Mouse (Mus musculus): ENCODE measurements around the gene Kcnj10. TPM values are rescaled to one million over a fixed set of nuclear protein-coding genes. Genes with fewer than 3 reads are reported as not detected.

Gene Kcnj10
- total RNA-seq (2022) = 100 to 1,000 TPM in 3 of 4 experiments, 10 to 100 TPM in 1; 98.2 to 130 (median 113) TPM

GRCm38 (mm10) chr1:172340729-172341321 is at the start of gene Kcnj10:
TSS of gene Kcnj10 (plus strand) at chr1:172341210.
- peak in 1 of 2 experiments; percentile 86 for DNase-seq (ENCODE audit: low spot score in 2 of 2)

DNA sequence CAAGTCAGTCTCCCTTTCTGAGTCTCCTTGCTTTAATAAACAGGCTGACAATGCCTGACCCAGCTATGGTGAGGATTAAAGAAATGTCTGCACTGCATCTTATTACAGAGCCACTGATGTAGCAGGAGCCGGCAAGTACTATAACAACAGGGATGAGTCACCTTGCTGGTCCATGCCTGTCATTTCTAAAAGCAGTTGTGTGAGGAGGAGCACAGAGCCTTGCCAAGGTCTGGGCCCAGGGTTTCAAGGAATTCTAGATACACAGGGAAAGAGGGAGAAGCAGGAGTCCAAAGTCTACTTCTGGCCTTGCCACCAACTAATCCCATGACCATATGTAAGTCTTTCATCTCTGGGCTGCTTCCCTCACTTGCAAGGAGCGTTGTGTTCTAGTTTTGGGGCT is 48.1 kb upstream of the Kcnj10 start:
- DNase-seq (ENCODE audit: low spot score in 2 of 2) = peak in 1 of 2 experiments; percentile 67

DNA sequence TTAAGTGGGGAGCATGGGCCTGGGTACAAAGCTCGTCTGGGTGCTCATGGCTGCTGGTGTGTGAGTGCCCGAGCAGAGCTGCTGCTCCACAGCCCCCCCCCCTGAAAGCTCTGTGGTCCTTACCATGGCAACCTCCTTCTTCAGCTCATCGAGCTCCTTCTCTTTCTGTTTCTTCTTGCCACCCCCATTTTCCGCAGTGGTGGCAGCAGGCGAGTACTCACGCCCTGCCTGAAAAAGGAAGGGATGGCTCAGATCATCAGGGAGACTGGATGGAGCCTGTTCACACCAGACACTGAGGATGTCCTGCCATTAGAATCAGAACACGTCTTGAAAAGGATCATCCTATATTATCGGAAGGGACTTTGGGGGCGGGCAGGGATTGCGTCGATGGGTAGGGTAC is 47.6 kb upstream of the Kcnj10 start:
- no peak for DNase-seq (ENCODE audit: low spot score in 2 of 2)

GRCm38 (mm10) chr1:172295751-172296197 is 45.2 kb upstream of the Kcnj10 start:
- no peak for DNase-seq (ENCODE audit: low spot score in 2 of 2)

DNA sequence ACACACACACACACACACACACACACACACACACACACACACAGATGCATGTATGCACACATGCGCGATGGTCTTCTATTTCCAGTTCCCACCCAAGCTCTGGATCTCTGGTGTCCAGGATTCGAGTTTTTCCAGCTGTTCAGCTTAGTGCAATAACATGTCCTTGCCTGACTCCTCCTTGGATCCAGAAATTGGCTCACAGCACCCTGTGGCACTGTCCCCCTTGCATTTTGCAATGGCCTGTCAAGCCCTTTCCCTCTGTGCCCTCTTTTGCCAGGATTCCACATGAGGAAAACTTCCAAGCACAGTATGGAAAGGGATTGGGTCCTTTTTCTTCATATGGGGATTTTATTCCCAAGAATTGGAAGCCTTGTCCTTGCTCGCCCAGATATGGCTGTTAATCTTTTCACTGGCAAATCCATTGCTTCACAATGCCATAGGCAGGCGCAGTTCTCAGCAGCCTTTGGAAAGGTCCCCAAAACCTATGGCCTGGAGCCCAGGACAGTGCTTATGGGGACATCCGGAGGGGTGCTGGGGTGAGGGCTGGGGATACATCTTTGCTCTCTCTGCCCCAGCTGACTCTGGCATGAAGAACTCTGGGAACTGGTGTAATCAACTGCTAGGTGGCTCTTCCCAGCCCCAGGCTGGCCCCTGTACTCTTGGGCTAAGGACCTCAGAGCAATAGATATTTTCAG is 44.0 kb upstream of the Kcnj10 start:
- DNase-seq (ENCODE audit: low spot score in 2 of 2) = no peak

GRCm38 (mm10) chr1:172297611-172298537 is 43.1 kb upstream of the Kcnj10 start, which contains the start of gene Atp1a2:
TSS of gene Atp1a2 (minus strand) at chr1:172298064.
- DNase-seq (ENCODE audit: low spot score in 2 of 2) = peak in 1 of 2 experiments; percentile 81

GRCm38 (mm10) chr1:172299528-172299927 is 41.5 kb upstream of the Kcnj10 start:
- DNase-seq (ENCODE audit: low spot score in 2 of 2) = no peak

DNA sequence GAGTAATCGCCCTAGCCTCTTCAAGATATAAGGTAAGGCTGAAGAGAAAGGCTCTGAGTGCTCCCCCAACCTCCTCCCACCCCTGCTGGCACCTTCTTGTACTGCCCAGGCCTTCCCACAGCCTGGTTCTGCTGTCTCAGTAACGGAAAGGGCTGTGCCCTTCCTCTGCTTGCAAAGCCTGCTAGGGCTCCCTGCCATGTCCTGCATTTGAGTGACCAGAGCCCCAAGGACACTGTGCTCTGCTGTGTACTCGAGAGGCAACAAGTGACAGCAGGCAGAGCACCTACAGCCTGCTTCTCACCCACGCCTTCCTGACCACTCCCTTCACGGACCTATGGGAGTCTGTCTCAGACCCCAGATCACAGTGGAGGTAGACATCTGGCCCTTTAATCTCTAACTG is 40.8 kb upstream of the Kcnj10 start:
- no peak for DNase-seq (ENCODE audit: low spot score in 2 of 2)

DNA sequence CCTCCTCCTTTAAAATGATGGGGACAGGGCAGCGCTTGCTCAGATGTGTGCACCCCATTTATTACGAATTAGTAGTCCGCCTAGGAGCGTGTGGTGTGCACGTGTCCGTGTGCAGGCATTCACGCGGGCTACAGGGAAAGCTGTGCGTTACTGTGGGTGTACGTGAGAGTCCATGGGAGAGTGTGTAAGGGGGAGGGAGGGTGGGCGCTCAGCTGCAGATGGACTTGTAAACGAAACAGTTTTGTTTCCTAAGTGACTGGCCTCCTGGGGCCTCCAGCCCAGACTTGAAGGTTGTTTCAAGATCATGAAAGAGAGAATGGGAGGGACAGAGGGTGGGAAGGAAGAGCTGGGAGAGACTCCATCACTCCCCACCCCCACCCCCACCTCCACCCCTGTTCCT is 39.8 kb upstream of the Kcnj10 start:
- DNase-seq (ENCODE audit: low spot score in 2 of 2) = no peak

- DNase-seq (ENCODE audit: low spot score in 2 of 2) = no peak
Measured at GRCm38 (mm10) chr1:172302311-172302710, 38.7 kb upstream of the Kcnj10 start.

DNA sequence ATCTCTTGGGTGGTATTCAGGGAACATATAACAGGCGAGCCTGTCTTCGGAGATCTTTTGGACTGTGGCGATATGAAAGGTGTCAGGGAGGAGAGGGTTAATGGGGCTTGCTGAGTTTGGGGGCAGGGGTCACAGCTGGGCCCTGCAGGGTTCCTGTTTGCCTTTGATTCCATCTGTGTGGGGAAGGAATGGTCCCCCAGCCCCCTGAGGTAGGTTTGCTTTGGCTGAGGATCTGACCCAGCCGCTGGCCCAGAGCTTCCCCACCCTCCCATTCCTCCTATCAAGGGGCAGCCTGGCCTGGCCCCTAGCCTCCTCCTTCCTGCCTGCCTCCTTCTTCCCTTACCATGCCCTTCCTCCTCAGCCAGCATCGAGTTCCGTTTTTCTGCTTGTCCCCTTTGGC is 38.2 kb upstream of the Kcnj10 start:
- DNase-seq (ENCODE audit: low spot score in 2 of 2) = no peak

DNA sequence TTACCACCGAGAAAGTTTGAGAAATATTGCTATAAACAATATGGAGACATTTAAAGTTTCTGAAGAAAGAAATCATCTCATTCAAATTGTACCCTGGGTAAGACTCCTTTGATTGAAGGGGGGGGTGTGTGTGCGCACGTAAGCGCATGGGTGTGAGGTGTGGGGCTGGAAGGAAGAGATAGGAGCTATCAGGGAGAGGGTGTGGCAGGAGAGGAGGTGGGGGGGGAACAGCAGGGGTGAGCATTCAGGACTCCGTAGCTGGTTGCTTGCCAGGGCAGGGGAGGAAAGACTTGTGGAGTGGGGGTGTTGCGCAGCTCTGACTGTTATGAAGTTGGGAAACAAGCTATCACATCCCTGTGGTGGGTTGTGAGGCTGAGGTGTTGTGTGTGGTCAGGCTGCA is 36.6 kb upstream of the Kcnj10 start:
- no peak for DNase-seq (ENCODE audit: low spot score in 2 of 2)

GRCm38 (mm10) chr1:172305153-172305552 is 35.9 kb upstream of the Kcnj10 start:
- DNase-seq (ENCODE audit: low spot score in 2 of 2) = no peak

DNA sequence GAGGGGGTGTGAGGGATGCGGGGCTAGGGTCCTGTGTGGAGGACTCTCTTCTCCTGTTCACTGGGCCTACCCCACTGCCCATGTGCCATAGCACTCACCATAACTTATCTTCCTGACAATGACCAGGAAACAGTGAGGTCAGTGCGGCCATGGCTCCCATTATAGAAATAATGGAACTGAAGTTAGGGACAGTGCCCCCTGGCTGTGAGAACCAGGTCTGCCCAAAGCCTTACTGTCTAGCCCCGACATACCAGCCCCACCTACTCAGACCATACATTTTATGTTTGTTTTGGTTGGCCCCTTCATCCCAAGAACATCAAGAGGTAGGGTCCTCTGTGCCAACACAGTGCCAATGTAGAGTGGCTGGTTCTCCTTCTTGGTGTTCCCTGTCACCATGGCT is 35.4 kb upstream of the Kcnj10 start:
- DNase-seq (ENCODE audit: low spot score in 2 of 2) = no peak

DNA sequence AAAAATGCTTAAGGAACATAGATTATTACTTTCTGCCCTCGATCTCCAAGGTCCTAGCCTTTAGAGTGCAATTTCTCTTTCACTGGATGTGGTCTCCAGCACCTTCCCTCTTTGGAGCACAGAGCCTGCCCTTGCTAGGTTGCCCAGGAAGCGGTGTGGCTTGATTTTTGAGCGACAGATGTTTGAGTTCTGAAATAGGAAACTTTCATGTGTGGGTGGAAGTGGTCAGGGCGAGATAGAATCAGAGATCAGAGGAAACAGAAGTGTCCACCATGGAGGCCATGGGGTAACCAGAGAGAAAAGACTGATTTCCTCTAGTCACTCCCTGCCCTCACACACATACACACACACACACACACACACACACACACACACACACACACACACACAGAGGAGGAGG is 34.8 kb upstream of the Kcnj10 start:
- no peak for DNase-seq (ENCODE audit: low spot score in 2 of 2)

DNA sequence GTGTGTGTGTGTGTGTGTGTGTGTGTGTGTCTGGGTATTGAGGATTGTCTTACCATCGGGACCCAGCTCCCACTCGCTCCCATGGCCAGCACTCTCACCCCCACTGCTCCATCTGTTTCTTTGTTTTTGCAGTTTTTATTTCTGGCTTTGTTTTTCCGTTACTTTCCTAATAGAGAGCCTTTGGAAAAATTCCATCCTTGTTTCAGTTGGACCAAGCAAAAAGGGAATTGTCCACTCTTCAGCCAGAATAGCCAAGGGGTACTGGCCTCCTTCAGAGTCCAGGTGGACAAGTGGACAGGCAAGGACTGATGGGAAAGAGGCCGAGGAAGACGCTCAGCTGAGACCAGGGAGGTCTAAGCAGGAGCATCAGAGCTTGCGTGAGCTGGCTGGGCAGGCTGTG is 34.1 kb upstream of the Kcnj10 start:
- DNase-seq (ENCODE audit: low spot score in 2 of 2) = no peak

DNA sequence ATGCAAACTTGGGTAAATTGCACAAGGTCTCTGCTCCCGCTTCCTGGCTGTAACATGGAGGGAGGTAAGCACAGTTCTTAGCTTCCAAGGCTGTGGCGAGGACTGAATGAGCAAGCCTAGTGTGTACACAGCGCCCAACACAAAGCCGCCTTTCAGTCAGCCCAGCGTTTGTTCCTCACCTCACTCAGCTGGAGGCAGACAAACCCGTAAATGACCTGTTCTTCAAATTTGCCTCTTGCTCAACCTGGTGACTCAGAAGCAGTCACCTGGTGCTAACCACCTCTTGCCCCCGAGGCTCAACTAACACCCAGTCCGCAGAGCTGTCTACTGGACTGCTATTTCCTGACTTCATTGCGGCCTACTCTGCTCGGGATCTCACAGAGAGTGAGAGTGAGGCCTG is 33.1 kb upstream of the Kcnj10 start:
- DNase-seq (ENCODE audit: low spot score in 2 of 2) = no peak

DNA sequence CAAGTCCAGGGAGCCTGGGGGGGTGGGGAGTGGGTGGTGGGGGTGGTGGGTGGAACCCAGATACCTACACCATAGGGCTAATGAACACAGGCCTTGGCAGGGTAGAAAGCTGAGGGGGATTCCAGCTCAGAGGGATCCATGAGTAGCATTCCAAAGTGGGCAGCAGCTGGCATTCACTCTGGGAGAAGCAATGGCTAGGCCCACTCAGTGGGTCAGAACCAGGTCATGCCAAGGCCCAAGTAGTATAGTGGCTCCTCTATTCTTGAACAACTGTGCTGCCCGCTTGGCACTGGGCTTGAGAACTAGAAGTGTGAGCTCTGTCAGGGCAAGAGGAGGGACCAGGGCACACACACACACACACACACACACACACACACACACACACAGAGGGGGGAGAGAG is 32.6 kb upstream of the Kcnj10 start:
- DNase-seq (ENCODE audit: low spot score in 2 of 2) = no peak

- DNase-seq (ENCODE audit: low spot score in 2 of 2) = peak; percentile 87 to 92
Measured at GRCm38 (mm10) chr1:172309699-172310398, 31.2 kb upstream of the Kcnj10 start.

DNA sequence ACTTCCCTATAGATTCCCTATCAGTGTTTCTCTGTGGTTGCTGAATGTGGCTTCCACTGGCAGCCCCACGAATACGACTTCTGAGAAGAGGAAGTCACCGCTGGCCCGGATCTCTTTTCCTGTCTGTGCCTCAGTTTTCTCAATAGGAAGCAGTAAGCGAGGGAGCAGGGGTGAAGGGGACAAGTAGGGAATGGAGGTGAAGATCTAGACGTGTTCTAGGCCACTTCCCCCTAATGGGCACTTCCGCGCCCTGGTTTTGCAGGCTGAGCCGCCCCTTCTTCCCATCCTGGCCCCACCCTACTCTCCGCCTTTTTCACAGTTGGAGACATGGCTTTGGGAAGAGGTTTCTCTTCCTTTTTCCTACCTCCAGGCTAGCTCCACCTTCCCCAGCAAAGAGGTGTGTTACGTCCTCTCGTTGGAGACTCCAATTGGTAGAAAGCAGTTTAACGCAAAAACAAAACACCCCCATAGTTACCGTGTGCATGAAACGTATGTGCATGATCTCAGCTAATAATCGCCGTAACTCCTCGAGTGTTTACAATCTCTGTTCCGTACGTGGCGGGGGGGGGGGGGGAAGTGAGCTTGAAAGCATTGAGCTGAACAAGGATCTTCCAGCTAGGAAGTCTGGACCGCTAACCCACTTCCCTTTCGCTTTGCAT is 29.6 kb upstream of the Kcnj10 start:
- no peak for DNase-seq (ENCODE audit: low spot score in 2 of 2)

All from left cerebral cortex, adult 8-10 months (tissue).